Mouse (Mus musculus) layer of hippocampus, adult 2 months (tissue): ENCODE results near the gene Vmn1r8. TPM values are rescaled to one million over a fixed set of nuclear protein-coding genes. Genes with fewer than 3 reads are reported as not detected.
"Not testable (repeated sequence)": the region's sequence is repeated elsewhere in the genome, so short reads cannot be mapped to it uniquely, and the experiment has no call there.

Experiments used
- DNase-seq, 2 experiments: peaks; one replicate each; pipeline ENCODE4 v3.0.0; 2022; ENCODE audit warnings: low spot score in 2 of 2
- H3K27ac ChIP-seq: fragments of 200-600 bp; 2 replicates; pipeline ENCODE4 v1.8.1; 2022
- H3K4me3 ChIP-seq: fragments of 200-600 bp; 2 replicates; pipeline ENCODE4 v1.8.1; 2022; ENCODE audit warnings: mild to moderate bottlenecking
- CTCF ChIP-seq: fragments of 200-600 bp; conservative IDR thresholded peaks from 2 replicates; pipeline ENCODE4 v1.8.1; 2022; ENCODE audit warnings: antibody characterized with exemption, mild to moderate bottlenecking, moderate library complexity
- long read RNA-seq, 2 experiments: library from polyadenylated mRNA; stranded (forward); transcript quantifications; one replicate each; pipeline ENCODE4 v2.0.0; 2021; ENCODE audit warnings: borderline mapping rate in 2 of 2
- total RNA-seq, 2 experiments: library from RNA; stranded (reverse); gene quantifications; 2 replicates each; pipeline ENCODE4 v1.2.3; 2021

Vmn1r8 gene
- total RNA-seq = not detected
- long read RNA-seq, experiment 1 = 0 reads
- long read RNA-seq, experiment 2 = 0 reads

DNA sequence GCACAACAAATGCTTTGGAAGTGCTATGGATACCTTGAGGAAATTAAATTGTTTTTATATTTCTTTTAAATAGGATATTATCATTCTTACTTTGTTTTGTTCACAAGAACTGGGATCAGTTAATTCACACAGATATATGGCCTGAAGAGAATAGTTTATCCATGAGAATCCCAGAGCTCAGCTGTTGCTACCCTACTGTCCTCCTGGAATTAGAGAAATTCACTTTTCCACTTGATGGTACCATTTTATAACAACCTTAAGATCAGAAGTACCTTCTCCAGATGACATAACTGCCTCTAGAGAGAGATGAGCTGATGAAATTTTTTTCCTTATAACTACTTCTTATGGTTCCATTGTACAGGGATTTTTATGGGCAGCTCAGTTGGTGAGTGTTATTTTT lies at the start of gene Vmn1r8:
Vmn1r8 (plus strand) TSS at position 301 of the 400 bp plus-strand sequence.
- Histone ChIP-seq H3K4me3 (no peak within 1 kb of the TSS), H3K27ac (no peak within 1 kb of the TSS)
- no peak for DNase-seq
- TF ChIP-seq CTCF = no peak

DNA sequence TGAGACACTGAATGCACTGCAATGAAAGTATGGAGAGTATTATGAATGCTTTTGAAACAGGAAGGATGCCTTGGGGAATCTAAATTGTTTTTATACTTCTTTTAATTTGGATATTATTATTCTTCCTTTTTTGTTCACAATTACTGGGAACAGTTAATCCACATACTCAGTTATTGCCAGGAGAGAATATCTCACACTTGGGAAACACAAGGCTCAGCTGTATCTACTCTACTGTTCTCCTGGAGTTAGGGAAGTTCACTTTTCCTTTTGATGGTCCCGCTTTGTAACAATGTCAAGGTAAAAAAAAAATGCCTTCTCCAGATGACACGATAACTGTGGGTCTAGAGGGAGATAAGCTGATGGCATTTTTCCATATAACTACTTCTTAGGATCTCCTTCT lies 35.1 kb upstream of the Vmn1r8 start, which contains the start of gene Vmn1r6:
Vmn1r6 (plus strand) TSS at position 301 of the 400 bp plus-strand sequence.
- H3K4me3 ChIP-seq = no peak within 1 kb of the TSS
- no peak for DNase-seq
- H3K27ac ChIP-seq = no peak within 1 kb of the TSS
- TF ChIP-seq CTCF = no peak

DNA sequence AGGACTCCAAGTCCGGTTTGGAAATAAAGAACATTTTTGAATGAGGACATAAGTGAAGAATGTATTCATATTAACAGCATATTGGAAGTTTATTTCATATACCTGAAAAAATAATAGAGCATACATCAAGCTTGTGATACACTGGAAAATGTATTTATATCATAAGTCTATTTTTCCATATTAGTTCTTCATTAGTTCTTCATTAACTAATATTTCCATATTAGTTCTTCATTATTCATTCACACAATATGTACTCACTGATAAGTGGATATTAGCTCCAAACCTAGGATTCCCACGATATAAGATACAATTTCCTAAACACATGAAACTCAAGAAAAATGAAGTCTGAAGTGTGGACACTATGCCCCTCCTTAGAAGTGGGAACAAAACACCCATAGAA lies 6.9 kb upstream of the Vmn1r8 start, which contains the start of gene Vmn1r7:
Vmn1r7 (minus strand) TSS at position 101 of the 400 bp plus-strand sequence.
- H3K27ac ChIP-seq, H3K4me3 ChIP-seq, DNase-seq: not testable (repeated sequence)

DNA sequence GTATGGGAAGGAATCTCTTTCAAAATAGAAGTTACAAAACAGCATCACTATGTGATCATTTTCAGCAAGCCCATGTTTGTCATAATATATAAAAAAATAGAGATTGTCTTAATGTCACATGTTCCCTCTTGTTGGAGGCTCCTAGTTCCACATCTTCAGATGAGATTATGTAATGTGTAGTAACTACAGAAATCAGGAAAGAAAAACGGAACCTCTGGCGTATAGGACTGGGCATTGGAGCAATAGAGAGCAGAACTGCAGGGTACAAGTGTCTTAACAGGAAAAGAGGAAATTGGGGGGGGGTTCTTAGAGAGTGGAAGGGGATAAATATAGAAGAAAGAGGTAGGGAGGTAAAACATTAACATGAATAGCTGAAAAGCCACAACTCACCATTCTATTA lies 2.6 kb downstream of the Vmn1r8 start:
- no peak for DNase-seq
- Histone ChIP-seq H3K27ac (no peak overlapping the region), H3K4me3 (no peak overlapping the region)
- TF ChIP-seq CTCF = no peak

DNA sequence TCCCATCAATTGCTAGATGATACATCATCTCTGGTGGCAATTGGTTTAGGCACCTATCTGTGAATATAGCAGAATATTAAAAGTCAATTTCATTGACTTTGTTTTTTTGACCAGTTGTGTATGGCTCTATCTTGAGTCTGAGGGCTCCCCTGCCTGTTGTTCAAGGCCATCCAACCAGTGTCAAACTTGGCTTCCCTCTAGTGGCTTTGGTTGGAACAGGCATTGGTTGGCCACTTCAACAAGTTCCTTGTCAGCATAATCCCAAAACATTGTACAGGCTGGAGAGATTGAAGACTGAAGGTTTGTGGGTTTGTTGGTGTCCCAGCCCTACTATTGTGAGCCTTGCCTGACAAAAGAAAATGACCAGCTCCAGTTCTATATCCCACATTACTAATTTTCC lies 31.6 kb downstream of the Vmn1r8 start:
- Histone ChIP-seq H3K4me3 (no peak overlapping the region), H3K27ac (no peak overlapping the region)
- no peak for DNase-seq
- TF ChIP-seq CTCF = peak; percentile 17; the same call in 1 of the 2 replicates

DNA sequence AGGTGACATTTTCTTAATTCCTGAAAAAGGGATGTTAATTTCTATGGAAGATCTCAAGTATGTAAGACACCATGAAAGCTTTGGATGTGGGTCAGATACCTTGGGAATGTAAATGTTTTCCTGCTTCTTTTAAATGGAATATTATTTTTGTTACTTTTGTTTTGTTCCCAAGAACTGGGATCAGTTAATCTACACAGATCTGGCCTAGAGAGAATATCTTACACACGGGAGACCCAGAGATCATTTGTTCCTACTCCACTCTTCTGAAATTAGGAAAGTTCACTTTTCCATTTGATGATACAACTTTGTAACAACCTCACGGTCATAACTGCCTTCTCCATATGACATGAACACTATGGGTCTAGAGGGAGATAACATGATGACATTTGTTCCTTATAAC lies 34.4 kb downstream of the Vmn1r8 start, which contains the start of gene Vmn1r9:
Vmn1r9 (plus strand) TSS at position 301 of the 400 bp plus-strand sequence.
- no peak for TF ChIP-seq CTCF
- no peak for DNase-seq
- Histone ChIP-seq H3K4me3 (no peak within 1 kb of the TSS), H3K27ac (no peak within 1 kb of the TSS)

Other genes starting within 250 kb of the Vmn1r8 start
- gene Kbtbd2, start 234.5 kb upstream of the Vmn1r8 start, total RNA-seq = 10 to 100 TPM; 50.7 to 51.4 TPM
- 10 to 100 TPM; 27.0 to 28.9 TPM for gene Fkbp9, start 200.2 kb upstream of the Vmn1r8 start, total RNA-seq
- 10 to 100 TPM; 40.6 to 44.3 TPM for gene Nt5c3, start 108.4 kb upstream of the Vmn1r8 start, total RNA-seq
- under 1 TPM; 0.22 to 0.59 TPM for gene Vmn1r4, start 108.3 kb upstream of the Vmn1r8 start, total RNA-seq
- gene Vmn1r5, start 62.0 kb upstream of the Vmn1r8 start, total RNA-seq = not detected
- not detected for gene Vmn1r6, start 35.0 kb upstream of the Vmn1r8 start, total RNA-seq
- not detected for gene Vmn1r7, start 7.0 kb upstream of the Vmn1r8 start, total RNA-seq
- not detected for gene Vmn1r9, start 34.5 kb downstream of the Vmn1r8 start, total RNA-seq
- gene Vmn1r10, start 77.2 kb downstream of the Vmn1r8 start, total RNA-seq = not detected
- not detected for gene Vmn1r11, start 101.2 kb downstream of the Vmn1r8 start, total RNA-seq
- gene Vmn1r12, start 124.6 kb downstream of the Vmn1r8 start, total RNA-seq = not detected
- gene Vmn1r13, start 171.0 kb downstream of the Vmn1r8 start, total RNA-seq = not detected
- gene Vmn1r14, start 199.4 kb downstream of the Vmn1r8 start, total RNA-seq = not detected
- gene Vmn1r15, start 225.7 kb downstream of the Vmn1r8 start, total RNA-seq = not detected